Mouse (Mus musculus) hindbrain, embryonic 14.5 days (tissue): ENCODE results near the gene Rps6kl1. TPM values are rescaled to one million over a fixed set of nuclear protein-coding genes. Genes with fewer than 3 reads are reported as not detected.

Source experiments
- ATAC-seq: fragments of 200-750 bp; cut with Nextera tagmentation; 2 replicates; pipeline ENCODE4 v1.8.0; 2017; ENCODE audit warnings: moderate number of reproducible peaks, mild to moderate bottlenecking, moderate TSS enrichment, moderate library complexity; ENCODE audit not compliant: low FRiP score
- DNase-seq: peaks from one replicate; pipeline ENCODE4 v3.0.0-alpha.2; 2015; ENCODE audit warnings: low spot score
- H3K27ac ChIP-seq: fragments of 300-500 bp; sonication (generic); 2 replicates; pipeline ENCODE4 v1.5.1; 2014; ENCODE audit warnings: mild to moderate bottlenecking, moderate library complexity
- H3K27me3 ChIP-seq: fragments of 300-500 bp; sonication (generic); 2 replicates; pipeline ENCODE4 v1.6.1; 2014; ENCODE audit warnings: mild to moderate bottlenecking, low read length, mixed read lengths; ENCODE audit not compliant: control insufficient read depth, insufficient read depth
- H3K36me3 ChIP-seq: fragments of 300-500 bp; sonication (generic); replicated peaks from 2 replicates; pipeline ENCODE4 v1.6.1; 2014; ENCODE audit not compliant: control insufficient read depth, insufficient read depth
- H3K4me1 ChIP-seq: fragments of 300-500 bp; sonication (generic); replicated peaks from 2 replicates; pipeline ENCODE4 v1.6.1; 2014; ENCODE audit warnings: antibody characterized with exemption, low read length, mixed read lengths; ENCODE audit not compliant: control insufficient read depth, insufficient read depth
- H3K4me2 ChIP-seq: fragments of 300-500 bp; sonication (generic); replicated peaks from 2 replicates; pipeline ENCODE4 v1.6.1; 2014; ENCODE audit warnings: mild to moderate bottlenecking, moderate library complexity
- H3K4me3 ChIP-seq: fragments of 300-500 bp; sonication (generic); replicated peaks from 2 replicates; pipeline ENCODE4 v1.5.1; 2014; ENCODE audit warnings: mild to moderate bottlenecking, low read length
- H3K9ac ChIP-seq: fragments of 300-500 bp; sonication (generic); 2 replicates; pipeline ENCODE4 v1.6.1; 2014
- H3K9me3 ChIP-seq: fragments of 300-500 bp; sonication (generic); 2 replicates; pipeline ENCODE4 v1.6.1; 2016; ENCODE audit warnings: low read length; ENCODE audit not compliant: control insufficient read depth
- WGBS: fragments of 180-500 bp; shearing (Covaris S2); extraction: QIAGEN DNeasy Blood & Tissue Kit; methylation state at CpG from one replicate; pipeline ENCODE4 v1.1.7; 2014; 5-methylcytosine and 5-hydroxymethylcytosine counted together
- polyA plus RNA-seq: library from polyadenylated mRNA; unstranded; fragments of >200 nt; fragmentation: Nextera tagmentation; extraction: Ambion mirVana; gene quantifications from 2 replicates; pipeline ENCODE4 v1.2.1, GENCODE M21; 2014

The Rps6kl1 gene
- polyA plus RNA-seq, 1 experiment from 2014 or later: 22.9 TPM

DNA sequence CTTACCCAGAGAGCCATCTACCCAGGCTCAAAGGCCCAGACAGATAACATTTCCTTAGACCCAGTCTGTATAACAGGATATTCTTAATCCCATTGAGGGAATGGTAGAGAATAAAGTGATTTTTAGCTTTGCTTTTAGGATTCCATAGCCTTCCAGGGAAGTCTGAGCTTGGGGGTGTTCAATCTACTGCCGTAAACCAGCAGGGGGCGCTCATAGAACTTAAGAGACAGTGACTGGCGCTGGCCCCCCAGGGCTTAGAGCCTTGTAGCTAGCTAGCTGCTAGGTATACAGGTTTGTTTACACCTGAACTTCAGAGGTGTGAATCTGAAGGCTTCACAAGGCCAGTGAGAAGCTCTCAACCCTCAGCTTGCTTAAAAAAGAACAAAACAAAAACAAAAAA is 58.9 kb downstream of the Rps6kl1 start:
- WGBS: 10% methylated on average over 3 of the region's 3 CpGs
- no peak overlapping the region for H3K4me2 ChIP-seq
- peak; percentile 75 for DNase-seq
- H3K9ac ChIP-seq: no peak overlapping the region
- H3K9me3 ChIP-seq: no peaks in the 10 kb centered on the region
- H3K4me1 ChIP-seq: no peaks in the 10 kb centered on the region
- 0 out of 2 replicates have a peak, but pooled peaks have one; percentile 27 for ATAC-seq
- H3K36me3 ChIP-seq: peaks cover 26% of the 10 kb centered on the region
- H3K27me3 ChIP-seq: no peaks in the 10 kb centered on the region
- no peak overlapping the region for H3K27ac ChIP-seq
- H3K4me3 ChIP-seq: no peak overlapping the region

DNA sequence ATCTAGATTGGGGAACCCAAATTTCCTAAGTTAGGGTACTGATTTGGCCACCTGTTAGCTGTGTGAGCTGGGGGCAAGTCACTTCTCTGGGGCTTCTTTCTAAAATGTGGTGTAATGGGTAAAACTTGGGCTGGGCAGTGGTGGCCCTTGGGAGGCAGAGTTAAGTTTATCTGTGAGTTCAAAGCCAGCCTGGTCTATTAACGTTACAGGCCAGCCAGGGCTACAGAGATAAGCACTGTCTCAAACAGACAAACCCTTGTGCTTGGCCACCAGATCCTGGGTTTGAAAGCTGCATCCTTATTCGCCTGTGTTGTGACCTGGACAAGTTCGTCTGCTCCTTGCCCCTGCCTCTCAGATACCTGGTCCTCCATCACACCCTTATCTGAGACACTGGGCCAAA is 59.9 kb downstream of the Rps6kl1 start:
- Histone ChIP-seq H3K4me3 (no peak overlapping the region), H3K9ac (no peak overlapping the region), H3K36me3 (peaks cover 34% of the 10 kb centered on the region), H3K4me2 (no peak overlapping the region), H3K27me3 (no peaks in the 10 kb centered on the region), H3K27ac (no peak overlapping the region), H3K4me1 (no peaks in the 10 kb centered on the region), H3K9me3 (no peaks in the 10 kb centered on the region)
- ATAC-seq (no peak), DNase-seq (no peak)
- 83% methylated on average over 3 of the region's 3 CpGs for WGBS

DNA sequence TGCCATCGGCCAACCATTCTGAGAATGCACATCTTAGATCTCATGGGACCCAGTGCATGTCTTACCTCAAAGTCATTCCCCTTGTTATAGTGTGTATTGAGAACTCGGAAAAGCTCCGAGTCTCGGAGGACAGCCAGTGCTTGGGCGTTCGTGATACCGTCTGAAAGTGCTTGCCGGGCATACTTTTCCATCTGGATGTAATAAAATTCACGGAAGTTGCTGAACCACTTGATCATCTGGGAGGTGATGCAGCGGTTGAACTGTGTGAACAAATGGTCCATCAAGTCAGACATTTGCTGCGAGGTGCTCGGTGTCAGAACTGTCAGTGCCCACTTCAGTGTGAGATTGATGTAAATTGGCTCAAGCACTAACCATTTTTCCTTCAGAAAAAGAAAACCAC is 63.2 kb downstream of the Rps6kl1 start:
- no peak overlapping the region for H3K4me2 ChIP-seq
- ATAC-seq (no peak), DNase-seq (no peak)
- H3K27ac ChIP-seq: no peak overlapping the region
- 95% methylated on average over 12 of the region's 12 CpGs for WGBS
- no peaks in the 10 kb centered on the region for H3K4me1 ChIP-seq
- no peak overlapping the region for H3K4me3 ChIP-seq
- no peaks in the 10 kb centered on the region for H3K27me3 ChIP-seq
- no peak overlapping the region for H3K9ac ChIP-seq
- H3K36me3 ChIP-seq: peaks cover 34% of the 10 kb centered on the region
- H3K9me3 ChIP-seq: no peaks in the 10 kb centered on the region

Other genes with a start within 250 kb of the Rps6kl1 start
- 77.0 and 85.9 TPM in 2 replicates for gene Fcf1, start 180.4 kb downstream of the Rps6kl1 start, polyA plus RNA-seq
- 41.0 and 45.0 TPM in 2 replicates for gene Arel1, start 180.4 kb downstream of the Rps6kl1 start, polyA plus RNA-seq
- 40.1 and 45.0 TPM in 2 replicates for gene Ylpm1, start 154.9 kb downstream of the Rps6kl1 start, polyA plus RNA-seq
- 1.9 TPM in 2 replicates for gene Prox2, start 40.5 kb downstream of the Rps6kl1 start, polyA plus RNA-seq
- gene Dlst, start 40.4 kb downstream of the Rps6kl1 start, polyA plus RNA-seq: 101 and 114 TPM in 2 replicates
- 7.9 and 8.3 TPM in 2 replicates for gene Pgf, start 26.5 kb upstream of the Rps6kl1 start, polyA plus RNA-seq
- 68.6 and 77.6 TPM in 2 replicates for gene Eif2b2, start 68.2 kb upstream of the Rps6kl1 start, polyA plus RNA-seq
- 9.4 and 9.5 TPM in 2 replicates for gene Mlh3, start 119.3 kb upstream of the Rps6kl1 start, polyA plus RNA-seq
- 46.8 and 59.1 TPM in 2 replicates for gene Acyp1, start 137.2 kb upstream of the Rps6kl1 start, polyA plus RNA-seq
- 1.9 and 2.0 TPM in 2 replicates for gene Zc2hc1c, start 137.3 kb upstream of the Rps6kl1 start, polyA plus RNA-seq
- gene Nek9, start 188.1 kb upstream of the Rps6kl1 start, polyA plus RNA-seq: 9.5 and 10.0 TPM in 2 replicates
- gene Tmed10, start 223.6 kb upstream of the Rps6kl1 start, polyA plus RNA-seq: 234 and 256 TPM in 2 replicates